Mouse (Mus musculus) testis, postnatal 14 days (tissue): ENCODE measurements around the gene 1520401A03Rik.

ENCODE experiments used
- DNase-seq: peaks from one replicate; pipeline ENCODE4 v3.0.0; 2021; ENCODE audit warnings: low spot score

Gene 1520401A03Rik

DNA sequence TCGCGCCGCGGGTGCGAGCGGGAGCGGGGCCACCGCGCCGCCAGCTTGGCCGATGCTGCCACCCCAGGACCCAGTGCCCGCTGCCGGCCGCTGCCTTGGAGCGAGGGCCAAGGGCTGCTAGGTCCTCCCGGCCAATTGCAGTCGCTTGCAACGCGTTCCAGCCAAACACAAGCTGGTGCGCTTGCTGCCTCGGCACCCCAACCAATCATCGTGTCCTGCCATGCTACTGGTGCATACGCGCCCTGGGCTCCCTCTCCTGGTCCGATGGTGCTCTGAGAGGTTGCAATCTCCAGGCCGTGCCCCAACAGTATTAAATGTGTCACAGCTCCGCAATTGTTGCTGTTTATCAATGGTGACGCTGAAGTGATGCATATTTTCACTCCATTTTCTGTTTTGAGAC is 22.5 kb downstream of the 1520401A03Rik start:
- DNase-seq: peak; percentile 86

DNA sequence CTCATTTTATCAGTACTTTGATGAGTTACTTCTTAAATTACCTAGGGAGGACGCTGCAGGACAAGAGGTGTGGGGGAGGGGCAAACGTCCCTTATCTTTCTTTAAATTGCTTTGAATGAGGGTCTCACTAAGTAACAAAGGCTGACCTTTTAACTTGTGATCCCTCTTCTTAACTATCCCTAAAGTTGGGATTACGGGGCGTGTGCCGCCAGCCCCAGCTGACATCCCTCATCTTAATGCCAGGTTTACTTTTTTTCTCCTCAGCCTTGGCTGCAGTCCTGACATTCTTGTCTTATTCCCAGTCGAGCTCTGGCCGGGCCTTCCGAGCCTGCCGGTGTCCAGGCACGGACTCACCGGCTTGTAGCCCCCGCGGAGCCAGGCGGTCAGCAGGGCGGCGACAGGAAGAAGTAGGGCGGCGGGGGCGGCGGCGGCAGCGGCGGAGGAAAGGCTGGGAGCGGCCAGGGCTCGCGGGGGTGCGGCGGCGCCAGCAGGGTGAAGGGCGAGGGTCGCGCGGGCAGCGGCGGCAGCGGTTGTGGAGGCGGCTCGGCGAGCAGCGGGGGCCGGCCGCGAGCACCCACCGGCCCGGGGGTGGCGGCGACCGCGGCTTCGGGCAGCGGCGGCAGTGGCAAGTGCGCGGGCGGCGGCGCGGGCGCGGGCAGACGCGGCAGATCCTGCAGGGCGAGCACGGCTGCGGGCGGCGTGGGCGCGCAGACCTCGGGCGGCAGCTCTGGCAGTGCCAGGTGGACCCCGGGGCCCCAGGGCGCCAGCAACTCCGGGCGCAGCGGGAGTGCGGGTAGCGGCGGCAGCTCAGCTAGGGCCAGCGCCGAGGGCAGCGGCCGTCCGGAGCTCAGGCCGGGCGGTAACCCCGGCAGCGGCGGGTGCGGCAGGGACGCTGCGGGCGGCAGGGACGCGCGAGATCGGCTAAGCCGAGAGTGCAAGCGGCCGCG is 23.2 kb downstream of the 1520401A03Rik start:
- DNase-seq: no peak

DNA sequence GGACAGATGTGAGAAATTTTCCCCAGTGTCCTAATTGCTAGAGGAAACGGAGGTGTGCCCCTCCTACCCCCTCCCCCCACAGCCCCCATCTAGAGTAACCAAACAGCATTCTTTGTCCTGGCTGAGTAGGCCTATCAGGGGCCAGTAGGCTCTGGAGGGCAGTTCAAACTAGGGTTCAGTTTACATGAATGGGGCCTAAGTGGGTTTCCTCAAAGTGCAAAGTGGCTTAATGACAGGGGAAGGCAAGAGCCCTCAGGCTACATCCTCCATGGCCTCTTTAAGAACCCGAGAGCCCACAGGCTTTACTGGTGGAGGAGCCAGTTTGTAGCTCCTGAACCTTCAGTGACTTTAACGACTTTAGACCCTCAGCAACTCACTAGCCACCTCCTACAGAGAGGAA is 26.8 kb downstream of the 1520401A03Rik start:
- DNase-seq: no peak

DNA sequence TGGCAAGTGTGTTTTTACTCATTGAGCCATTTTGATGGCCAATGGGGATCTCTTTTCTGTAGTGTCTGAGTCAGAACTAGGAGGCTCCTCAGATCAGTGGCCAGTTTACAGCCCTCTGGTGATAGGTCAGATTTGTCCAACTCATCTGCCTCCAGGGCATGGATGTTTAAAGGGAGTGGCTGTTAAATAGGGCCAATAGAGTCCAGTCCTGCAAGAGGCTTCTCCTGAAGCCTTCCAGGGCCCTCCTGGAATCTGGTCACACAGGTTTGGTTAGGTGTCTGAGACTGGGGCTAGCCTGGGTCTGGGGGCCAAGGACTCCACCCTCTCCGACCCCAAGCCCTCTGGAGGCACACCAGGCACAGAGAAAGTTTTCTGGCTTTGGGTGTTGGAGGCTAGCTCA is 28.1 kb downstream of the 1520401A03Rik start:
- no peak for DNase-seq

DNA sequence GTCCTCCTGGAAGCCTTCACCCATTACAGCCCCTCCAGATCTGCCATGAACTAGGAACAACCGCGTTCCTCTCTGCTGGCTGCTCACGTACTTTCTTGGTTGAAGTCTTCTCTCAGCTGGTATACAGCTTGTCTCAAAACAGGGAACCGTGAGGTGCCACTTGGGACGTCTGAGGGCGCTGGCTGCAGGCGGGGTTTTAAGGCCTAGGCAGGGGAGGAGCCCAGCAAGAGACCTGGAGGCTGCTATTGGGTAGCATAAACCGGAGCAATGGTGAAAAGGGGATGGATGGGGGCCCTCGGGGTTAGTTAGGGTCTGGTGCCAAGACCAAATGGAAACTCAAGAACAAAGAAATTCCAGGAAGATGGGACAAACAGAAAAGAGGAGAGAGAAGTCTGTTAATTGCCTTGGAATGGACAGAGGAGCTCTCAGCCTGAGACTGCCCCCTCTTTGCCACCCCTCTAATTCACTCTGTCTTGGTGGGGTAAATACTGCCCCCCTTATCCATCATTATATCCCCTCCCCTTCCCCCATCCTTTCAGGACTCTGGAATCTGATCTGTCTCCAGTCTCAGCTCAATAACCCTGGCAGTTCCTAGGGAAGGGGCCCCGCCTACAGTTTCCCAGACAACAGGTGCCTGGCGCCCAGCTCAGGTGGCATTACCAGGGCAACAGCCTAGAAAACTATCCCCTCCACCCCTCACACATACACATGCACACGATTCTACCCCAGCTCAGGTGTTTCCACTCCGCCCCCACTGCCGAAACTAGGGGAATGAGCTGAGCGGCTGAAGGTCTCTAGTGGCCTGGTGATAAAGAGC is 38.5 kb downstream of the 1520401A03Rik start, which contains the start of gene Cldn9:
TSS of gene Cldn9 (minus strand) at position 171 of the 817 bp plus-strand sequence.
- no peak for DNase-seq

DNA sequence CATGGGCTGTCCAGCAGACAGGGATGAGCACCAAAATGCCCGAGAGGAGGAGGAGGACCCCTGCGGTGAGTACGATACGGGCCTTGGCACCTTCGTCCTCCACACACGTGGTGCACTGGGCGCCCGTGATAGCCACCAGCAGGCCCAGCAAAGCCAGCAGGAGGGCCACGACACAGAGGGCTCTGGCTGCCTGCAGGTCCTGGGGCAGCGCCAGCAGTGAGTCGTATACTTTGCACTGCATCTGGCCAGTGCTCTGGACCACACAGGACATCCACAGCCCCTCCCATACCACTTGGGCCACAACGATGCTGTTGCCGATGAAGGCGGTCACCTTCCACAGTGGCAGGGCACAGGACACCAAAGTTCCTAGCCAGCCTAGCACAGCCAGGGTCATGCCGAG is 39.4 kb downstream of the 1520401A03Rik start:
- no peak for DNase-seq

DNA sequence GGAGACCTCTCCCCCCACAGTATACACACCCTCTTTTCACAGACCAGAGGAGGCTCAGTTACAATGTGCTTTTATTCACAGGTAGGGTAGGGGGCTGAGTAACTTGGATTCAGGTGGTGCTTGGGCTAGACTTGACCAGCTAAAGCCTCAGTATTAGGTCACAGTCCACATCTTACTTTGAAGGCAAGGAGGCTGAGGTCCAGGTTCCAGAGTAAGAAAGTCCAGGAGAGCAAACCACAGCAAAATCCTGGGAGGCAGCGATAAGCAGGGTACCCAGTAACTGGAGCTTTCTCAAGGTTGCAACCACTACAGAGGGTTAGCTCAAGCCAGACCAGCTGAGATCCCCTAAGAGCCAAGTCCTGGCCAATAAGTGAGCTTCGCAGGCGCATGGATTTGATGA is 40.1 kb downstream of the 1520401A03Rik start:
- DNase-seq: no peak

DNA sequence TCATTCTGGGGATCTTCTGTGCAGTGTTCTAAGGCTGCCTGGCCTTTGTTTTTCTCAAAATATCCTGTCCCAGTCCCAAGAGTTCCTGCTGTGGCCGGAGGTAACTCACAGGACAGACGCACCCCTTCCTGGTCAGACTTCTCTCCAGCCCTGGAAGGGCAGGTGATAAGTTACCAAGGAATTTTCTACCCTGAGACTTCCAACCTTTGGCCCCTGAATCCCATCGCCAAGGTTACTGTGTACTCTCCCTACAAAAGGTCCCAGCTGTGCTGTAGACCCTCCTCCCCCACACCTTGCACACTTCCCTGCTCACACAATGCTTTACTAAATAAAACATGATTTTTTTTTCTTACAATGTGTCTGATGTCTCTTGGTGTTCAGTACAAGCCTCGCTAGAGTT is 40.5 kb downstream of the 1520401A03Rik start:
- DNase-seq: no peak

DNA sequence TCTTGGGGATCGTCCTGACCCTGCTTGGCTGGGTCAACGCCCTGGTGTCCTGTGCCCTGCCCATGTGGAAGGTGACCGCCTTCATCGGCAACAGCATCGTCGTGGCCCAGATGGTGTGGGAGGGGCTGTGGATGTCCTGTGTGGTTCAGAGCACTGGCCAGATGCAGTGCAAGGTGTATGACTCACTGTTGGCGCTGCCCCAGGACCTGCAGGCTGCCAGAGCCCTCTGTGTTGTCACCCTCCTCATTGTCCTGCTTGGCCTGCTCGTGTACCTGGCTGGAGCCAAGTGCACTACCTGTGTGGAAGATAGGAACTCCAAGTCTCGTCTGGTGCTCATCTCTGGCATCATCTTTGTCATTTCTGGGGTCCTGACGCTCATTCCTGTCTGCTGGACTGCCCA is 41.5 kb downstream of the 1520401A03Rik start:
- DNase-seq: no peak

DNA sequence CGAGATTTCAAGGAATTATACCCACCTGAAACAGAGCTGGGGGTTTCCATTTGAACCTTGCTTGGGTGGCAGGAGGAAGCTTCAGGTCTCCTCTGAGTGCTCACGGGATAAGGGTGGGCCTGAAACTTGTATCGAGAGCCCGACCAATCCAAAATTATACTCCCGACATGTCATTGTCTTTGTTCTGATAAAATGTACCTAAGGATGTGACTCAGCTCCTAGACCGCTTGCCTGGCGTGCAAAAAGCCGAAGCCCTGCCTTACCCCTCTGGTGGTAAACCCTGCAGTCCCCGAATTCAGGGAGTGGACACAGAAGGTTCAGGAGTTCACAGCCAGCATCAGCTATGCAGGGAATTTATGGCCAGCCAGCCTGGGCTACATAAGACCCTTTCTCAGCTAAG is 42.2 kb downstream of the 1520401A03Rik start:
- no peak for DNase-seq

DNA sequence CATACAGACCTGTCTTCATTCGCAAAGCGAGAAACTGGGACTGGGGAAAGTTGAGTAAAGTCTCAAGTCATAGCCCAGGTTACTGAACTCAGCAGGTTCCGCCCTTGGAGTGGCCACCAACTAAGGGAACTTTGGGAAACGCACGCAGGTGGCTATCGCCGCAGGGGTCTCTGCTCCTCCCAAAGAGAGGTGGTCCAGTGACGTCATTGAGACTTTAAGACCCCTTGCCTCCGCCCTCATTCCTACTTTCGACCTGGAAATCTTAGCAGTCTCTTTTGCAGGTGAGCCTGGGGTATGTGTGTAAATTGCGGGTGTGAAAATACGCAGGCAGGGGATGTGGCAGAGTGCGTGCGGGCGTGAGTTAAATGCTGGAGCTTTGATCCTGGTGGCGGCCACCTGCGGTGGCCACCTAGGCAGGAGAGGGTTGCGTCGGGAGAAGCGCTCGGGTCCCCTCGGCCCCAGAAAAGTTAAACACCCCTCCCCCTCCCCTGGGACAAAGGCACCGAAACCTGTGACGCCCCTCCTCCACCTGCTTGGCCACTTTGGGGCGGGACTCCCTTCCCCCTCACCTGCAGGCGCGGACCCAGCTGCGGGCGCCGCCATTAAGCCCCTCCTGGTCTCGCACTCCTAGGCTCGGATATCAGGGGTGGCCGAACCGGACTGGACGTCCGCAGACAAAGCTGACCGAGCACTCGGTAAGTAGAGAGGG is 43.3 kb downstream of the 1520401A03Rik start, which contains the start of gene Cldn6:
TSS of gene Cldn6 (plus strand) at position 123 of the 709 bp plus-strand sequence.
- DNase-seq: no peak

DNA sequence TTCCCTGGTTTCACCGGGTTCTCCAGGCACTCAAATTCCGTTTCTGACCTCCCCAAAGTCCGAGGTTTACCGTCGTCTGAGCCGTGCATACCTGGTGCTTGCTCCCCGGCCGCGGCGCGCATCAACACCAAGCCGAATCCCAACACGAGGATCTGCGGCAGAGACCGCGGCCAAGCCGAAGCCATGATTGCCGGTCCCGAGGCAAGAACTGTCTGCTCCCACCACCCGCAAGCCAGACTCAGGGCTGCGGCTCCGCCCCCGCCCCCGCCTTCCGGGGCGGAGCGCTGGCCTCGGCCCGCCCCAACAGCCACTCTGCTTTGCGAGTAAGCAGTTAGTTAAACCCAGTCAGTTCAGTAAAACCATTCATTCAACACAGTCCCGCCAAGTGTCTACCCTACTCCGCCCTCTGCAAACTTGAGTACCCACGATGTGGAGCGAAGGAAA is 45.3 kb downstream of the 1520401A03Rik start, which contains the start of gene Tnfrsf12a:
TSS of gene Tnfrsf12a (minus strand) at position 233 of the 444 bp plus-strand sequence.
- DNase-seq: peak; percentile 81

DNA sequence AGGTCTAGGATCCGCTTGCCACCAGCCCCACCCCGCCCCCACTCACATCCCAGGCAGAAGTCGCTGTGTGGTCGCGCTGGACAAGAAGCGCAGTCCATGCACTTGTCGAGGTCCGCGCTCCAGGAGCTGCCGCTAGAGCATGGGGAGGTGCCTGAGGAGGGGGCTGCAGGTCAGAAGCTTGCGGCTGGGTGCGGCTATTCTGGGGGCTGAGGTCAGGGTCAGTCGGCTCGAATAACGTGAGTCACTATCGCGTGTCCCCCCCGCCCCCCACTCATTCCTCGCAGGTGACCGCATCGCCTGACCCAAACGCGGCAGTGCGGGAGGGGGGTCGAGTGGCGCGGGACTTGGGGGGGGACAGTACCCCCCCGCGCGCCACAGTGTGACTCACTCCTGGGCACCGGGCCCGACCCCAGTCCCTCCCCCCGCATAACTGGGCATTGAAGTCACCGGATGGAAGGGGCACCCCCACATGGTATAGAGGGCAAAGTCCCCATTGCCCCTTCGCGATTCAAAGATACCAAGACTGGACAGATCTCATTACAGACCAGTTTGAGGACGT is 46.0 kb downstream of the 1520401A03Rik start:
- DNase-seq: no peak

DNA sequence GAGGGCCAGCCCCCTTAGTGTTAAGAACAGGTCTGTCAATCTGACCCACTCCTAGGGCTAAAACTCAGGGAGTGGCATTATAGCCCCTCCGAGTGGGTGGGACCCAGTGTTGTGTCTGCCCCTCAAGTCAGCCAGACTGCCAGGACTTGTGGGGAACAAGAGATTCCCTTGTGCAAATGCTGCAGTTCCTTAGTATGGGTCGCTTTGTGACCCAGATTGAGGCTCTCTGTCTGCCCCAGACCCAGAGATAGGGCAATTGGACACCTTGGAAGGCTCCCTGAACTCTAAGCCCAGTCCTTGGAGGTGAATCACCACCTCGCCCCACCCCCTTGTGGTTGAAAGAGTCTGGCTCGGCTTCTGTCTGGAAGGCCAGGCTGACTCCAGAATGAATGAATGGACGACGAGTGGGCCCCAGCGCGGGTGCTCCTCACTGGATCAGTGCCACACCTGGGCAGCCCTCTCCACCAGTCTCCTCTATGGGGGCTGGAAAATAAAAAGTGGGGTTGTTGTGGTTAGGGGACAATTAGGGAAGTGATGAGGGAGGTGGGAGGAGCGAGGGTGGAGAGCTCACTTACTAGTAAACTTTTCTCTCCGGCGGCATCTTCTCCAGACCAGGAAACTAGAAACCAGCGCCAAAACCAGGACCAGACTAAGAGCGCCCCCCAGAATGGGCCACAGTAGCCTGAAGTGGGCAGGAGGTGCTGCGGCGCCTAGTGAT is 46.9 kb downstream of the 1520401A03Rik start:
- DNase-seq: no peak

DNA sequence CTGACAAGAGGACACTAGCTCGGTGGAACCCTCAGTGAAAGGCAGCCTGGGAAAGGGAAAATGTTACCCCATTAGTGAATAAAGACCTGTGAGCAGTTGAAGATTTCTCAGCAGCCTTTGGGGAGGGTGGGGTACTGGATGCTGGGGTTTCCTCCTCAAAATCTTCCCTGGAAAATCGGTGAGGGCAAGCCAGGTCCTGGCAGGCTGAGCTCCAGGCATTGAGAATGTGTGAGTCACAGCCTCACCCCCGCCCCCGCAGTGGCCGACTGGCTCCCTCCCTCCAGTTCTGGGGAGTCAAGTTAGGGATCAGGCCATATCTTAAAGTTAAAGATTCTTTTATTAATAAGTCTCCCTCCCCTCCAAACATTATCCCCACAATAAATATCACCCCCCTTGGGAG is 47.5 kb downstream of the 1520401A03Rik start:
- DNase-seq: no peak

DNA sequence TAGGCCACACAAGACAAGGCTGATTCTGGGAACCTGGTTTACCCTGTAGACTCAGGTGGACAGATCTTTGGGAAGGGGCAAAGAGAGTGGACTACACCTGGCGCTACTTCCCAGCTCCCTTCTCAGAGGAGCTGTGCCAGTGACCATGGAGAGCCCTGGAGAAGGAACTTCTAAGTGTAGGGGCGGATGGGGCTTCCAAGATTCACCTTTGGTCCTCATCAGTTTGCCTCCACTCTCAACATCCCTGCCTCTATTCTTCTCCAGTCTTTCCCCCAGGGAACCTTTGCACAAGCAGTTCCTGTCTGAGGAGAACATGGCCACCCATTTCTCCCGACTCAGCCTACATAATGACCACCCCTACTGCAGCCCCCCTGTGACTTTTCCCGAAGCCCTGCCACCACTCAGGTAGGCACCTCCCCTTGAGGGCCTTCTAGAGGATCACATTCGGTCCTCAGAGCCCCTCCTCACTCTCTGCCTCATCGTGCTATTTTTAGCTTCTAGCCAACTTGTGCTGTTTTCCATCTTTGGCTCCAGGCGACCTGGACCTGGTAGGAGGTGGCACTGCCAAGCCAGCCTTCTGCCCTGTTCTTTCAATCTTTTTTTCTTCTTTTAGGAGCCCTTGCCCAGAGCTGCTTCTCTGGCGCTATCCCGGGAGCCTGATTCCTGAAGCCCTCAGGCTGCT is 48.2 kb downstream of the 1520401A03Rik start:
- no peak for DNase-seq

DNA sequence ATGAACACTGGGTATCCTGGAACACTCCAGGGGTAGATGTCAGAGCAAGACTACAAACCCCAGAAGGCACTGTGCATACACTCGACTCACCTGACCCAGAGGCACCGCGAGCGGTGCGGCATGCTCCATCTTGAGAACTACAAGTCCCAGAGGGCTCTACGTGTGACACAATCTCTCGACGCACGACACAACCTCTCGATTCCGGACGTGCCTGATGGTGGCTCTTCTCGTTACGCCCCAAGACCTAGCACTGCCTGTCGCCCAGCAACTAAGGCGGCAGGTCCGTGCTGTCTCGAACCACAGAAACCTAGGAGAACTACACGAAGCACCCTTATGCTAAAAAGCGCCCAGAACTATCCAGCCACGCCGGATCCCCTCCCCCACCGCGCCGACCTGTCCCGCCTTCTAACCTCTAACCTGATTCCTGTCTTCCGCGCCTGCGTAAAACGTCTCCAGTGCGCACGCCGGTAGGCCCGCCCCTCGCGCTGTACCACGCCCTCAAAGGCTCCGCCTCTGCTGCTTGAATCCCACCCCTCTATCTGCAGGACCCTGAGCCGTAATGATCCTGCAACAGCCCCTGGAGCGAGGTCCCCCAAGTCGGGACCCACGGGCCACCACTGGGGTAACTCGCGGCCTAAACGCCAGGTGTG is 49.0 kb downstream of the 1520401A03Rik start, which contains the start of the genes Hcfc1r1 and Thoc6:
TSS of gene Hcfc1r1 (plus strand) at position 173 of the 650 bp plus-strand sequence.
TSS of gene Thoc6 (minus strand) at position 459 of the 650 bp plus-strand sequence.
- DNase-seq: peak; percentile 90

DNA sequence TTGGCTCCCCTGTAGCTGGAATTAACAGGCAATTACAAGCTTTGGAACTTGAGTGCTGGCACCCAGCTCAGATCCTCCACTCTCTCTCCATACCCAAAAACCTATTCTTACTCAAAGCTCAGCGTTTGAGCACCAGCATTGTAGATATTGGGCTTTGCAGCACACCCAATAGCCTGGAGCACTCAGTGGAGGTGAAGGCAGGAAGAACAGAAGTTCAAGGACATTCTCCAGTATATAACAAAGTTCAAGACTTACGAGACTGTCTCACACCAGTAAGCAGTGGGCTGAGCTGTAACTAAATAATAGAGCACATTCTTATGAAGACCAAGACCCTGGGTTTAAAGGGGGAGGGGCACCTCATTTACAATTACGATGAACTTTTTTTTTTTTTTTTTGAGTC is 49.8 kb downstream of the 1520401A03Rik start:
- DNase-seq: no peak

DNA sequence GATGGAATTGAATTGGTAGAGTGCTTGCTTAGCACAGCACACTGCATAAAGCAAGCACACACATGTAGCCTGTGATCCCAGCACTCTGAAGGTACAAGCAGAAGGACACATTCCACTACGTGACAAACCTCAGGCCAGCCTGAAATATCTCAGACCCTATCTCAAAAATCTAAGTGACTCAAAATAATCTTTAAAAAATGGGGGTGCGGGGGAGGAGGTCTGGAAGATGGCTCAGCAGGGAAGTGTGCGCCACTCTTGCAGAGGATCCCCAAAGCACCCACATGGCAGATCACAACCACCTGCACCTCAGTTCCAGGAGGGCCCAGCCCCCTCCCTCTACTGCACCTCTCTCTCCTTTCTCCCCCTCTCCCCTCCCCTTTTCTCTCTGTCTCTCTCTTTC is 51.1 kb downstream of the 1520401A03Rik start:
- DNase-seq: no peak
